Mouse (Mus musculus): ENCODE measurements at regions not wholly inside any gene's neighbourhood (a gene's known extent, or its start where the extent isn't known, plus 50 kb on each side); places are given as distances from the start of the nearest gene placed in this dataset.

GRCm38 (mm10) chr14:48580396-48580795, 93.2 kb downstream of the Otx2 start:
- Histone ChIP-seq H3K4me2 (replicated peaks) (no peak overlapping the region), H3K36me3 (no peaks in the 10 kb centered on the region), H3K4me1 (no peaks in the 10 kb centered on the region), H3K9me3 (no peaks in the 10 kb centered on the region), H3K9ac (no peak overlapping the region), H3K27ac (no peak overlapping the region), H3K27me3 (no peaks in the 10 kb centered on the region), H3K4me3 (no peak overlapping the region)
- WGBS = 26% methylated on average over 9 of the region's 9 CpGs
- ATAC-seq (ENCODE audit: low FRiP score, low read depth) = no peak

DNA sequence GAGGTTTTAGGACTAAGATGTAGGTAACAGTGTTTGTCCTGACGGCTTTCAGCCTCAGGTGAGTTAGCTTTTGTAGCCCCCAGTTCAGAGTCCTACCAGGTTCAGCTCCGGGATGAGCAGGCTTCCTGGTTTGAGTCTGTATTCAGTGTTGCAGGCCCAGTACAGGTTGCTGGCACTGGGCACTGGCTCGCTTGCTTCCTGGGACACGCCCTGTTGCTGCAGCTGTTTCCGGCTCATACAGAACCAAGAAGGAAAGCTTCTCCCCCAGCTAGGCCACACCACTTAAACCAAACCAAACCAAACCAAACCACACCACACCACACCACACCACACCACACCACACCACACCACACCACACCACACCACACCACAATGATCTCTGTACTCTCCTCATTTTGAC, 93.6 kb downstream of the Otx2 start:
- no peaks in the 10 kb centered on the region for H3K4me1 ChIP-seq
- H3K27ac ChIP-seq = no peak overlapping the region
- H3K4me3 ChIP-seq = no peak overlapping the region
- H3K9me3 ChIP-seq = no peaks in the 10 kb centered on the region
- no peak overlapping the region for H3K9ac ChIP-seq
- no peaks in the 10 kb centered on the region for H3K27me3 ChIP-seq
- H3K36me3 ChIP-seq = no peaks in the 10 kb centered on the region
- WGBS = 73% methylated on average over 5 of the region's 5 CpGs
- ATAC-seq (ENCODE audit: low FRiP score, low read depth) = no peak
- no peak overlapping the region for H3K4me2 ChIP-seq (replicated peaks)

Data from limb, embryonic 13.5 days (tissue).